18 mouse cellular contexts compared by ENCODE assay signal in the genomic region with DNA sequence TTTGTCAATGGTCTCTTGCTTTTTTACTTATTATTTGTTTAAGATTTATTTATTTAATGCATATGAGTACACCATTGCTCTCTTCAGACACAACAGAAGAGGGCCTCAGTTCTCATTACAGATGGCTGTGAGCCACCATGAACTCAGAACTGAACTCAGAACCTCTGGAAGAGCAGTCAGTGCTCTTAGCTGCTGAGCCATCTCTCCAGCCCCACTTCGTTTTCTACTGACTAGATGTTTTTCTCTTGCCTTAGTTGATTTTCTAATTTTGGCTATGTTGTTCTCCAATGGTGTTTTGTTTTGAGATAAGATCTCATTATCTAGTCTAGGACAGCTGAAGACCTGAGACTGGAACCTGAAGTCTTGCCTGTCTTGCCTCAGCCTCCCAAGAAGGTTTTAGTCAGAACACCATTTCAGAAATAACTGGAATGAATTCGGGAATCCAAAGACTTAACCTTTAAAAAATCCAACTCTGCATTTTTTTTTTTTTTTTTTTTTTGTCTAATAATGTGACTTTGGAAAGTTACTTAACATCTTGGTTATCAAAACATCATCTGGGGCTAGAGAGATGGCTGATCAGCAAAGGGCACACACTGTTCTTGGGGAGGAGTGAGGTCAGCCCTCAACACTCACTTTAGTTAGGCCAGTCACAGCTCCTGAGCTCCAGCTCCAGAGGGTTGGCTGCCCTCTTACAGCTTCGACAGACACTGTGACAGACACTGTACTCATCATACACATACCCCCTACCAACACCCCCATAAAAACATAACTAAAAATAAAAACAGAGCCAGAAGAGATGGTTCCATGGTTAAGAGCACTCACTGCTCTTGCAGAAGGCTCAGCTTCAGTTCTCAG. TPM values are rescaled to one million over a fixed set of nuclear protein-coding genes. Genes with fewer than 3 reads are reported as not detected.
DNase-seq lines count a peak whose midpoint lies in the region; ATAC-seq and TF ChIP-seq lines count a peak whose summit lies in the region.
"Had no signal": no experiment of that assay in that cellular context is flagged by ENCODE, and none has a peak within 500 bp of the region (broad histone marks: within the 10 kb centered on the region; RNA-seq: fewer than 3 reads in every experiment).

No protein-coding gene starts in this region.

- TF ChIP-seq CTCF in liver, adult 2 months (IDR thresholded peaks at IDR 0.05; ENCODE audit: low read depth, low read length), result no peak
- TF ChIP-seq CTCF in G1E (IDR thresholded peaks at IDR 0.05; ENCODE audit: low read depth, low read length), result no peak
- no peak for TF ChIP-seq CTCF in liver, postnatal 0 days (IDR thresholded peaks at IDR 0.05; ENCODE audit: low read depth)

- peak overlapping the region; percentile 31 for H3K27ac ChIP-seq in liver, adult 2 months (replicated peaks; ENCODE audit: insufficient read depth, low read depth, low read length)
- peak overlapping the region; percentile 46; the same call in 1 of the 2 replicates for H3K27ac ChIP-seq in brown adipose tissue, adult 24 weeks (replicated peaks; ENCODE audit: low read depth, low read length)
- H3K27ac ChIP-seq in liver, postnatal 0 days (ENCODE audit: low read depth), result peak overlapping the region; percentile 46
- H3K27ac ChIP-seq: forebrain, embryonic 10.5 days; midbrain, embryonic 12.5 days; neural tube, embryonic 12.5 days had no signal

- TF ChIP-seq EP300 in liver, postnatal 0 days (IDR thresholded peaks at IDR 0.05; ENCODE audit: low read depth), result no peak

- no peak overlapping the region for H3K4me3 ChIP-seq in liver, adult 2 months (ENCODE audit: insufficient read depth, low read depth, low read length)
- H3K4me3 ChIP-seq in G1E (ENCODE audit: low read depth, low read length), result peak overlapping the region; percentile 49; the same call in 1 of the 2 replicates
- H3K4me3 ChIP-seq in brown adipose tissue, adult 24 weeks (ENCODE audit: insufficient read depth, low read depth, low read length), result peak overlapping the region; percentile 28
- H3K4me3 ChIP-seq in liver, postnatal 0 days (ENCODE audit: low read depth, low read length), result peak overlapping the region; percentile 84; the same call in 1 of the 2 replicates
- H3K4me3 ChIP-seq: neural tube, embryonic 12.5 days had no signal

- no peak for TF ChIP-seq POLR2A in liver, adult 2 months (IDR thresholded peaks at IDR 0.05; ENCODE audit: extremely low read depth, insufficient read depth, low read length)

- no peak overlapping the region for H3K9ac ChIP-seq in liver, adult 2 months (ENCODE audit: low read depth, low read length)
- peak overlapping the region; percentile 34; the same call in 1 of the 2 replicates for H3K9ac ChIP-seq in liver, postnatal 0 days (replicated peaks)
- H3K9ac ChIP-seq: midbrain, embryonic 12.5 days; neural tube, embryonic 12.5 days had no signal

- H3K36me3 ChIP-seq in liver, adult 2 months (ENCODE audit: control insufficient read depth, insufficient read depth, low read length), result no peaks in the 10 kb centered on the region
- H3K36me3 ChIP-seq in G1E (replicated peaks), result peaks cover 17% of the 10 kb centered on the region
- 0 out of 2 replicates have a peak, but pooled peaks cover 9% of the 10 kb centered on the region for H3K36me3 ChIP-seq in liver, postnatal 0 days (replicated peaks; ENCODE audit: insufficient read depth, low read length)
- H3K36me3 ChIP-seq: midbrain, embryonic 12.5 days; neural tube, embryonic 12.5 days had no signal

- H3K9me3 ChIP-seq in G1E (replicated peaks), result no peaks in the 10 kb centered on the region
- H3K9me3 ChIP-seq in liver, postnatal 0 days (ENCODE audit: low read length), result no peaks in the 10 kb centered on the region
- H3K9me3 ChIP-seq: forebrain, embryonic 10.5 days; midbrain, embryonic 12.5 days; neural tube, embryonic 12.5 days had no signal

- peak overlapping the region; percentile 78 for H3K4me2 ChIP-seq in liver, postnatal 0 days (ENCODE audit: low read depth, low read length)

- WGBS in liver, adult 2 months, result 78% methylated on average over 3 of the region's 3 CpGs
- 62% methylated on average over 3 of the region's 3 CpGs for WGBS in liver, postnatal 0 days (ENCODE audit: insufficient replicate concordance)

- peaks cover 6% of the 10 kb centered on the region; the same call in 1 of the 2 replicates for H3K79me2 ChIP-seq in liver, adult 2 months (ENCODE audit: control insufficient read depth, insufficient read depth, low read length)

- no peaks in the 10 kb centered on the region for H3K27me3 ChIP-seq in liver, adult 2 months (ENCODE audit: control insufficient read depth, insufficient read depth, low read length)
- no peaks in the 10 kb centered on the region for H3K27me3 ChIP-seq in G1E (ENCODE audit: insufficient read depth, low read length)
- H3K27me3 ChIP-seq in liver, postnatal 0 days (ENCODE audit: insufficient read depth, low read length), result no peaks in the 10 kb centered on the region
- H3K27me3 ChIP-seq: midbrain, embryonic 12.5 days; neural tube, embryonic 12.5 days had no signal

- H3K4me1 ChIP-seq in liver, adult 2 months (ENCODE audit: control insufficient read depth, insufficient read depth, low read length), result peaks cover 5% of the 10 kb centered on the region
- H3K4me1 ChIP-seq in G1E (ENCODE audit: insufficient read depth, low read depth, low read length), result peaks cover 57% of the 10 kb centered on the region
- H3K4me1 ChIP-seq in brown adipose tissue, adult 24 weeks (ENCODE audit: control insufficient read depth, insufficient read depth, insufficient read length, low read length), result peaks cover 4% of the 10 kb centered on the region; the same call in 1 of the 2 replicates
- peaks cover 26% of the 10 kb centered on the region for H3K4me1 ChIP-seq in liver, postnatal 0 days (ENCODE audit: insufficient read depth)
- H3K4me1 ChIP-seq: neural tube, embryonic 12.5 days had no signal

- DNase-seq in liver, adult 2 months (ENCODE audit: extremely low read depth, low read depth, low spot score), result no peak
- DNase-seq in liver (no peak), G1E (ENCODE audit: low spot score) (no peak)
- no peak for DNase-seq in liver, postnatal 0 days
- no peak for DNase-seq in left cerebral cortex, adult 11 months (ENCODE audit: low spot score)
- DNase-seq: adrenal gland, postnatal 36 days; cerebellum, adult 18-20 months; kidney, postnatal 36 days had no signal

- ATAC-seq in G1E (ENCODE audit: extremely low read depth, insufficient number of reproducible peaks, low FRiP score, poor library complexity, severe bottlenecking), result no peak
- ATAC-seq in liver, postnatal 0 days, result no peak
- no peak for ATAC-seq in megakaryocyte progenitor cell, adult 5-6 weeks (replicated peaks; ENCODE audit: poor library complexity)

RNA-seq across cellular contexts. Expression of a gene that starts 2.2 kb away (rescaled TPM):
- total RNA-seq in liver, adult 2 months (2014; rRNA removed), result 22.8 and 26.9 TPM in 2 replicates
- 7.5 and 12.0 TPM in 2 replicates for polyA plus RNA-seq in liver, adult 2 months (2012; rRNA removed)
- total RNA-seq in G1E (2014; fragmentation: Nextera tagmentation) (153 and 177 TPM in 2 replicates), G1E (2017) (99.6 and 109 TPM in 2 replicates)
- polyA plus RNA-seq in G1E (2012), result 19.9 and 23.6 TPM in 2 replicates
- 14.9 and 17.9 TPM in 2 replicates for polyA plus RNA-seq in brown adipose tissue, adult 24 weeks (2012; ENCODE audit: insufficient read depth, insufficient read length, missing spikeins)
- 16.5 and 17.3 TPM in 2 replicates for polyA plus RNA-seq in liver, postnatal 0 days (2015; fragmentation: Nextera tagmentation; extraction: Ambion mirVana)
- 90.6 and 93.0 TPM in 2 replicates for total RNA-seq in megakaryocyte progenitor cell, adult 5-6 weeks (2015)
- 60.4 and 62.9 TPM in 2 replicates for total RNA-seq in megakaryocyte progenitor cell, adult 5-6 weeks (2017)

RNA-seq across cellular contexts. Expression of a gene that starts 46.1 kb away (rescaled TPM):
- total RNA-seq in liver, adult 2 months (2014; rRNA removed), result not detected in 2 replicates
- not detected in 2 replicates for polyA plus RNA-seq in liver, adult 2 months (2012; rRNA removed)
- total RNA-seq in G1E (2014; fragmentation: Nextera tagmentation), result not detected in 2 replicates
- total RNA-seq in G1E (2017), result not detected in 2 replicates
- polyA plus RNA-seq in G1E (2012), result not detected in 2 replicates
- not detected in 2 replicates for polyA plus RNA-seq in brown adipose tissue, adult 24 weeks (2012; ENCODE audit: insufficient read depth, insufficient read length, missing spikeins)
- not detected in 2 replicates for polyA plus RNA-seq in liver, postnatal 0 days (2015; fragmentation: Nextera tagmentation; extraction: Ambion mirVana)
- total RNA-seq in megakaryocyte progenitor cell, adult 5-6 weeks (2015), result not detected in 2 replicates
- total RNA-seq in megakaryocyte progenitor cell, adult 5-6 weeks (2017), result not detected in 2 replicates
- total RNA-seq: adrenal gland, postnatal 36 days; gastrocnemius, adult 8-10 months; heart, postnatal 25 days; left cerebral cortex, adult 8-10 months had no signal
- polyA plus RNA-seq: forebrain, embryonic 10.5 days; intestine, embryonic 14.5 days; midbrain, embryonic 12.5 days; neural tube, embryonic 12.5 days; stomach, embryonic 16.5 days had no signal

RNA-seq across cellular contexts. Expression of a gene that starts 53.9 kb away (rescaled TPM):
- 1.0 and 2.6 TPM in 2 replicates for total RNA-seq in liver, adult 2 months (2014; rRNA removed)
- 1.1 and 1.5 TPM in 2 replicates for polyA plus RNA-seq in liver, adult 2 months (2012; rRNA removed)
- total RNA-seq in G1E (2014; fragmentation: Nextera tagmentation) (2.1 and 2.6 TPM in 2 replicates), G1E (2017) (6.0 TPM in 2 replicates)
- polyA plus RNA-seq in G1E (2012), result 15.9 and 16.4 TPM in 2 replicates
- polyA plus RNA-seq in brown adipose tissue, adult 24 weeks (2012; ENCODE audit: insufficient read depth, insufficient read length, missing spikeins), result 6.0 and 6.9 TPM in 2 replicates
- 0.65 and 1.0 TPM in 2 replicates for polyA plus RNA-seq in liver, postnatal 0 days (2015; fragmentation: Nextera tagmentation; extraction: Ambion mirVana)
- 1.9 and 2.9 TPM in 2 replicates for total RNA-seq in megakaryocyte progenitor cell, adult 5-6 weeks (2015)
- 2.3 and 2.4 TPM in 2 replicates for total RNA-seq in megakaryocyte progenitor cell, adult 5-6 weeks (2017)
